24 mouse cellular contexts compared by ENCODE assay signal in genomic region chr3:150416447-150416846, GRCm38 (mm10).
DNase-seq lines count a peak whose midpoint lies in the region; ATAC-seq and TF ChIP-seq lines count a peak whose summit lies in the region.
"Had no signal": no experiment of that assay in that cellular context is flagged by ENCODE, and none has a peak within 500 bp of the region (broad histone marks: within the 10 kb centered on the region; RNA-seq: fewer than 3 reads in every experiment).

No protein-coding gene starts in this region.

- no peak overlapping the region for H3K27ac ChIP-seq in MEL (ENCODE audit: control insufficient read depth, low read depth, low read length)
- no peak overlapping the region for H3K27ac ChIP-seq in forebrain, embryonic 15.5 days (replicated peaks)
- H3K27ac ChIP-seq: embryonic facial prominence, embryonic 10.5 days; embryonic facial prominence, embryonic 12.5 days; forebrain, embryonic 13.5 days had no signal

- no peak for TF ChIP-seq RAD21 in MEL (IDR thresholded peaks at IDR 0.05; ENCODE audit: low read depth, low read length)

- no peaks in the 10 kb centered on the region for H3K79me2 ChIP-seq in MEL (ENCODE audit: control insufficient read depth, insufficient read depth, low read length, poor library complexity)

- no peaks in the 10 kb centered on the region for H3K27me3 ChIP-seq in MEL (ENCODE audit: control insufficient read depth in 1 of 2, insufficient read depth in 2 of 2, low read length in 2 of 2)
- no peaks in the 10 kb centered on the region for H3K27me3 ChIP-seq in forebrain, embryonic 15.5 days
- H3K27me3 ChIP-seq: CH12.LX; embryonic facial prominence, embryonic 12.5 days; forebrain, embryonic 13.5 days; Patski had no signal

- DNase-seq in MEL (ENCODE audit: low read depth, low spot score), result peak; percentile 6
- no peak for DNase-seq in kidney, postnatal 36 days
- DNase-seq: adrenal gland, adult 8-10 months; adrenal gland, postnatal 14 days; adrenal gland, postnatal 36 days; B cell, adult 2 months; cerebellum, adult 11-12 months; cerebellum, adult 2 months; cerebellum, adult 9-10 months; cerebellum, postnatal 25 days; embryo, embryonic 11 days had no signal

- no peak overlapping the region for H3K9ac ChIP-seq in MEL (ENCODE audit: control insufficient read depth, low read depth, low read length, poor library complexity, severe bottlenecking)
- H3K9ac ChIP-seq in forebrain, embryonic 15.5 days (replicated peaks), result no peak overlapping the region
- H3K9ac ChIP-seq: embryonic facial prominence, embryonic 12.5 days; forebrain, embryonic 13.5 days had no signal

- TF ChIP-seq POLR2A in MEL (IDR thresholded peaks at IDR 0.05; ENCODE audit: control insufficient read depth in 1 of 2, insufficient read depth in 1 of 2, low read depth in 1 of 2, low read length in 2 of 2, poor library complexity in 1 of 2), result no peak

- H3K9me3 ChIP-seq in MEL (replicated peaks; ENCODE audit: insufficient read depth, low read length), result no peaks in the 10 kb centered on the region
- no peaks in the 10 kb centered on the region for H3K9me3 ChIP-seq in forebrain, embryonic 15.5 days
- H3K9me3 ChIP-seq: embryonic facial prominence, embryonic 10.5 days; embryonic facial prominence, embryonic 12.5 days; forebrain, embryonic 13.5 days; G1E had no signal

- ATAC-seq in common myeloid progenitor, adult 5-6 weeks (replicated peaks; ENCODE audit: low read depth, poor library complexity, severe bottlenecking), result peak; percentile 100
- peak; percentile 73 for ATAC-seq in megakaryocyte progenitor cell, adult 5-6 weeks (replicated peaks; ENCODE audit: poor library complexity)
- ATAC-seq in frontal cortex, adult (ENCODE audit: low TSS enrichment), result no peak
- ATAC-seq in forebrain, embryonic 15.5 days (replicated peaks), result no peak
- ATAC-seq: activated CD4-positive, CD25-positive, alpha-beta regulatory T cell, adult 4 months; CD4-positive, CD25-positive, alpha-beta regulatory T cell, adult 4 months; forebrain, embryonic 13.5 days; forebrain, embryonic 16.5 days; Patski had no signal

- no peaks in the 10 kb centered on the region for H3K36me3 ChIP-seq in MEL (ENCODE audit: control insufficient read depth in 1 of 2, insufficient read depth in 2 of 2, low read length in 2 of 2)
- no peaks in the 10 kb centered on the region for H3K36me3 ChIP-seq in forebrain, embryonic 15.5 days
- H3K36me3 ChIP-seq: embryonic facial prominence, embryonic 10.5 days; embryonic facial prominence, embryonic 12.5 days; G1E had no signal

- no peaks in the 10 kb centered on the region for H3K4me1 ChIP-seq in MEL (ENCODE audit: control insufficient read depth in 1 of 2, insufficient read depth in 2 of 2, low read length in 2 of 2)
- H3K4me1 ChIP-seq in forebrain, embryonic 15.5 days, result no peaks in the 10 kb centered on the region
- H3K4me1 ChIP-seq: embryonic facial prominence, embryonic 10.5 days; embryonic facial prominence, embryonic 12.5 days; forebrain, embryonic 13.5 days had no signal

- H3K4me3 ChIP-seq in MEL (ENCODE audit: control insufficient read depth in 1 of 2, insufficient read depth in 1 of 2, low read depth in 2 of 2, low read length in 2 of 2), result no peak overlapping the region
- H3K4me3 ChIP-seq in forebrain, embryonic 15.5 days, result no peak overlapping the region
- H3K4me3 ChIP-seq: embryonic facial prominence, embryonic 10.5 days; embryonic facial prominence, embryonic 12.5 days; forebrain, embryonic 13.5 days had no signal

- TF ChIP-seq EP300 in MEL (IDR thresholded peaks at IDR 0.05; ENCODE audit: low read depth in 1 of 2, low read length in 2 of 2), result 0 out of 4 replicates have a peak, but pooled peaks have one; percentile 23 to 25

- WGBS in forebrain, embryonic 15.5 days, result 90% methylated on average over 3 of the region's 3 CpGs

- TF ChIP-seq CTCF in MEL (IDR thresholded peaks at IDR 0.05 in 2 of 3, conservative IDR thresholded peaks at IDR 0.05 in 1 of 3; ENCODE audit: control insufficient read depth in 1 of 3, insufficient read depth in 1 of 3, low read depth in 2 of 3, low read length in 3 of 3, poor library complexity in 1 of 3, severe bottlenecking in 1 of 3), result no peak

- H3K4me2 ChIP-seq in forebrain, embryonic 15.5 days (replicated peaks), result no peak overlapping the region
- H3K4me2 ChIP-seq: embryonic facial prominence, embryonic 12.5 days; forebrain, embryonic 13.5 days had no signal

TF ChIP-seq in MEL, 35 proteins besides CTCF, POLR2A, EP300 and RAD21:
- TF ChIP-seq TCF12 (IDR thresholded peaks at IDR 0.05; ENCODE audit: low read depth, low read length) (peak; percentile 50), MXI1 (IDR thresholded peaks at IDR 0.05; ENCODE audit: low read depth, low read length) (no peak), RCOR1 (IDR thresholded peaks at IDR 0.05; ENCODE audit: low read depth, low read length) (peak; percentile 80), GATA1 (IDR thresholded peaks at IDR 0.05; ENCODE audit: low read depth, low read length) (peak; percentile 42; the same call in 1 of the 2 replicates)

Comparison
In these comparisons a context has a peak if more than half of its experiments do, and no peak if none do; other contexts are left out.
1. ATAC-seq: peak in common myeloid progenitor, adult 5-6 weeks (single experiment) and megakaryocyte progenitor cell, adult 5-6 weeks (single experiment); none in frontal cortex, adult (single experiment) and forebrain, embryonic 15.5 days (single experiment).